Mouse (Mus musculus): ENCODE measurements around the gene Armcx3.

DNA sequence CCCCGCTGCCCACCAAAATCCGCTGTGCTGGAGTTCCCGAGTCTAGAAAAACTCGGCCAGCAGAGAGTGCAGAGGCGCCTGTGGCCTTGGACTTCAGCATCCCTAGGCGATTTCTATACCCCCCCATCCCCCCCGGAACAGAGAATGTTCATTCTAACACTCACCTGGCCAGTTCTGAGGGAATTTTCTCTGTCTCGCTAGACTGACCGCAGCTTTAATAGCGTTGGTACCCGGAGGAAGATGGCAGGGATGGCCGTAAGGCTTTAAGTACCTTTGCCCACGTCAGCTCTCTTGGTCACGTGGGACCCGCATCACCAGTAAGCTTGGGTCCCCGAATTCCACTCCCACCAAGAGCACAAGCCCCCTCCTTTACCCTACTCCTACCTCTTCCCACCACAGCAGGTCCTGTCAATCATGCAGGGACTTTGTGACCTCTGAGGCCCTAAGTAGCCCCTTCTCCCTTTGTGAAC is 52.4 kb downstream of the Armcx3 start, which contains the start of gene Armcx2:
- TF ChIP-seq CTCF (IDR thresholded peaks at IDR 0.05; ENCODE audit: extremely low read depth, insufficient read depth, insufficient read length, insufficient replicate concordance) (no peak), POLR2A (IDR thresholded peaks at IDR 0.05; ENCODE audit: low read depth, low read length) (no peak)
